Mouse (Mus musculus) lung, embryonic 16.5 days (tissue): ENCODE data around the gene Mast4. TPM values are rescaled to one million over a fixed set of nuclear protein-coding genes. Genes with fewer than 3 reads are reported as not detected.
A peak's percentile ranks its signal among the peaks of the same experiment; 100 is the strongest.

Experiments
- ATAC-seq: fragments of 200-750 bp; cut with Nextera tagmentation; 2 replicates; pipeline ENCODE4 v1.8.0; 2017; ENCODE audit warnings: low read depth, mild to moderate bottlenecking, moderate library complexity
- H3K27ac ChIP-seq: fragments of 300-500 bp; sonication (generic); 2 replicates; pipeline ENCODE4 v1.5.1; 2014; ENCODE audit warnings: mild to moderate bottlenecking, control low read depth, low read length
- H3K27me3 ChIP-seq: fragments of 300-500 bp; sonication (generic); 2 replicates; pipeline ENCODE4 v1.6.1; 2014; ENCODE audit warnings: low read depth, low read length, mixed read lengths; ENCODE audit not compliant: control insufficient read depth, insufficient read depth
- H3K36me3 ChIP-seq: fragments of 300-500 bp; sonication (generic); 2 replicates; pipeline ENCODE4 v1.6.1; 2014; ENCODE audit warnings: low read length; ENCODE audit not compliant: control insufficient read depth, insufficient read depth
- H3K4me1 ChIP-seq: fragments of 300-500 bp; sonication (generic); replicated peaks from 2 replicates; pipeline ENCODE4 v1.6.1; 2014; ENCODE audit warnings: low read length, mixed read lengths; ENCODE audit not compliant: control insufficient read depth, insufficient read depth
- H3K4me2 ChIP-seq: fragments of 300-500 bp; sonication (generic); 2 replicates; pipeline ENCODE4 v1.6.1; 2014; ENCODE audit warnings: low read depth, low read length, control low read depth
- H3K4me3 ChIP-seq: fragments of 300-500 bp; sonication (generic); 2 replicates; pipeline ENCODE4 v1.5.1; 2014; ENCODE audit warnings: mild to moderate bottlenecking, low read length, control low read depth
- H3K9ac ChIP-seq: fragments of 300-500 bp; sonication (generic); 2 replicates; pipeline ENCODE4 v1.6.1; 2014; ENCODE audit warnings: low read length, control low read depth
- H3K9me3 ChIP-seq: fragments of 300-500 bp; sonication (generic); 2 replicates; pipeline ENCODE4 v1.6.1; 2016; ENCODE audit warnings: low read length; ENCODE audit not compliant: control insufficient read depth
- WGBS: fragments of 180-500 bp; shearing (Covaris S2); extraction: QIAGEN DNeasy Blood & Tissue Kit; methylation state at CpG from one replicate; pipeline ENCODE4 v1.1.7; 2014; 5-methylcytosine and 5-hydroxymethylcytosine counted together
- polyA plus RNA-seq: library from polyadenylated mRNA; unstranded; fragments of >200 nt; fragmentation: Nextera tagmentation; extraction: Ambion mirVana; gene quantifications from 2 replicates; pipeline ENCODE4 v1.2.1, GENCODE M21; 2015

Mast4 gene
- polyA plus RNA-seq, 1 experiment from 2014 or later = 30.2 TPM

DNA sequence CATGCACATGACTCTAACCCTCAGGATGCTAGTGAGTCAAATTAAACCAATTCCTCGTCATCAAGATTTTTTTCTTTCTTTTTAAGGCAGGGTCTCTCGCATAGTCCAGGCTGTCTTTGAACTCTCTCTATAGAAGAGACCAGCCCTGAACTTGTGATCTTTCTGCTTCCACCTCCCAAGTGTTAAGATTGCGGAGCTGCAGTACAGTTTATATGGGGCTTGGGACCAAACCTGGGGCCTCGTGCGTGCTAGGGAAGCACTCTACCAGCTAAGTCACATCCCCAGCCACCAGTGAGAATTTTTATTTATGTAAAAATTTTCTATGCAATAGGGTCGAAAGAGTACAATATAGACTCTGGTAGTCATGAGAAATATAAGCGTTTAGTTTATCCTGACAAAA, 343.1 kb downstream of the Mast4 start:
- no peak overlapping the region for H3K4me3 ChIP-seq
- no peaks in the 10 kb centered on the region for H3K36me3 ChIP-seq
- WGBS = 84% methylated on average over 7 of the region's 7 CpGs
- ATAC-seq = no peak
- H3K9ac ChIP-seq = no peak overlapping the region
- no peak overlapping the region for H3K27ac ChIP-seq
- H3K4me2 ChIP-seq = no peak overlapping the region
- no peaks in the 10 kb centered on the region for H3K27me3 ChIP-seq
- H3K4me1 ChIP-seq = no peaks in the 10 kb centered on the region
- no peaks in the 10 kb centered on the region for H3K9me3 ChIP-seq

DNA sequence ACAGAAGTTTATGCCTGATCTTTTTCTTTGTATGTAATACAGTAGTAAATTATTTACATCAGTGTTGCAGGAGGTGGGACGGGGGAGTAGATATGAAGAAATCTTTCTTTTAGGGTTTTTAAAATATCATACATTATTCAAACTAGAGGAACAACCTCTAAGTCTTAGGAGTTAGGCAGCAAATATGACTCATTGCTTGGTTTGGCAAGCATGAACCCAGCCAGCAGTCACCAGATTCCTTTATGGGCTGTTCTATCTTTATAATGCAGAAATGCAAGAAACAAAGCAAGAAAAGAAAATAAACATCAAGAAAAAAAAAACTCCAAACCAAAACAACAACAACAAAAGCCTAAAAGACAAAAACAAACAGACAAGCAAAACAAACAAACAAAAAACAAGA, 344.2 kb downstream of the Mast4 start:
- H3K9ac ChIP-seq = no peak overlapping the region
- H3K27ac ChIP-seq = no peak overlapping the region
- ATAC-seq = no peak
- no peaks in the 10 kb centered on the region for H3K36me3 ChIP-seq
- H3K4me1 ChIP-seq = no peaks in the 10 kb centered on the region
- H3K27me3 ChIP-seq = no peaks in the 10 kb centered on the region
- no peaks in the 10 kb centered on the region for H3K9me3 ChIP-seq
- WGBS = 81% methylated on average over 1 of the region's 1 CpGs
- no peak overlapping the region for H3K4me3 ChIP-seq
- no peak overlapping the region for H3K4me2 ChIP-seq

- no peaks in the 10 kb centered on the region for H3K27me3 ChIP-seq
- no peaks in the 10 kb centered on the region for H3K9me3 ChIP-seq
- WGBS = 71% methylated on average over 11 of the region's 11 CpGs
- ATAC-seq = no peak
- no peaks in the 10 kb centered on the region for H3K4me1 ChIP-seq
- H3K9ac ChIP-seq = no peak overlapping the region
- no peaks in the 10 kb centered on the region for H3K36me3 ChIP-seq
- H3K4me3 ChIP-seq = no peak overlapping the region
- no peak overlapping the region for H3K27ac ChIP-seq
- H3K4me2 ChIP-seq = no peak overlapping the region
These were observed 344.7 kb downstream of the Mast4 start for GRCm38 (mm10) chr13:102989616-102990015.

- Histone ChIP-seq H3K9ac (no peak overlapping the region), H3K9me3 (no peaks in the 10 kb centered on the region; the same call in 1 of the 2 replicates), H3K27me3 (no peaks in the 10 kb centered on the region), H3K27ac (no peak overlapping the region), H3K36me3 (no peaks in the 10 kb centered on the region), H3K4me1 (no peaks in the 10 kb centered on the region), H3K4me3 (no peak overlapping the region), H3K4me2 (no peak overlapping the region)
- no peak for ATAC-seq
- 86% methylated on average over 4 of the region's 4 CpGs for WGBS
These were observed 345.3 kb downstream of the Mast4 start for GRCm38 (mm10) chr13:102988976-102989375.

DNA sequence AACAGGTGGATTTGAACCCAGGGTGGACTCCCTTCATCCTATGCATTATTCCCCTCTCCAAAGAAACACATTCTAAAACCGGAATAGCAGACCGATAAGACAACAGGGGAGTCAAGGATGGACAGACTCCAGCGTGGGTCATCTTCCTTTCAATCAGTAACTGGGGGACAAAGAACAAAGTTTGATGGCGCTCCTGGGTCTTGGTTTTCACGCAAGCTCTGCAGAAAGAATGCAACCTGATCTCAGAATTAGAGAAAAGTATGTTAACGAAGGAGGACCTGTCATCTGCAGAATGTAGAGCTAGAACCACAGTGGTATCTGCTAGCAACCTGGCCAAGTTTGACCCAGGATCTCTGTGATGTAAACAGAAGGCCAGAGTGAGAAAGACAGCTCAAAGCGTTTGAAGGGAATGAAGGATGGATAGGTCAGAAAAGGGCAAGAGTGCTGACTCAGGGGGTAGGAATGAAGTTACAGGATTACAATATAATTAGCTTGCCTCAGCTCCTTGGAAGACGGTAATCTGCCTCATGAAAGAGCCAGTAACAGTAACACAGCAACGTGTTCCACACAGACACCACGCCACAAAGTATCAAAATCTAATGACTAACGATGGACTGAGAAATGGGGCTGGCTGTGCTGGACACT, 345.9 kb downstream of the Mast4 start:
- no peaks in the 10 kb centered on the region for H3K36me3 ChIP-seq
- H3K9me3 ChIP-seq = no peaks in the 10 kb centered on the region; the same call in 1 of the 2 replicates
- no peak overlapping the region for H3K4me3 ChIP-seq
- H3K9ac ChIP-seq = no peak overlapping the region
- no peaks in the 10 kb centered on the region for H3K27me3 ChIP-seq
- H3K4me1 ChIP-seq = no peaks in the 10 kb centered on the region
- ATAC-seq = no peak
- WGBS = 65% methylated on average over 11 of the region's 11 CpGs
- no peak overlapping the region for H3K4me2 ChIP-seq
- no peak overlapping the region for H3K27ac ChIP-seq

DNA sequence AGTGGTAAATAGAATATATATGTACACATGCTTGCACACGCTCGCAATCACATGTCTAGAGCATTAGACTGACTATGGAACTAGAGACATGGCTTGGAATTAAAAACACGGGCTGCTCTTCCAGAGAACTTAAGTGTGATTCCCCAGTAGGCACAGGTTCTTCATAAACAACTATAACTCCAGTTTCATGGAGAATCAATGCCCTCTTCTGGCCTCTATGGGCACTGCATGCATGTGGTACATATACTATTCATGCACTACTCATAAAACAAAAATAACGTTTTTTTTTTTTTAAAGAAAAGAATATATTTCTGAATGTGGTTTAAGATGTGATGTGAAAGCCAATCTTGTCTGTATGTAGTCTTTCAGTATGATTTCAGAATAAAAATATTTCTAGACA, 349.7 kb downstream of the Mast4 start:
- Histone ChIP-seq H3K9me3 (peaks cover 2% of the 10 kb centered on the region; the same call in 1 of the 2 replicates), H3K27ac (no peak overlapping the region), H3K4me1 (no peaks in the 10 kb centered on the region), H3K36me3 (no peaks in the 10 kb centered on the region), H3K27me3 (no peaks in the 10 kb centered on the region), H3K9ac (no peak overlapping the region), H3K4me2 (no peak overlapping the region), H3K4me3 (no peak overlapping the region)
- 93% methylated on average over 4 of the region's 4 CpGs for WGBS
- no peak for ATAC-seq

DNA sequence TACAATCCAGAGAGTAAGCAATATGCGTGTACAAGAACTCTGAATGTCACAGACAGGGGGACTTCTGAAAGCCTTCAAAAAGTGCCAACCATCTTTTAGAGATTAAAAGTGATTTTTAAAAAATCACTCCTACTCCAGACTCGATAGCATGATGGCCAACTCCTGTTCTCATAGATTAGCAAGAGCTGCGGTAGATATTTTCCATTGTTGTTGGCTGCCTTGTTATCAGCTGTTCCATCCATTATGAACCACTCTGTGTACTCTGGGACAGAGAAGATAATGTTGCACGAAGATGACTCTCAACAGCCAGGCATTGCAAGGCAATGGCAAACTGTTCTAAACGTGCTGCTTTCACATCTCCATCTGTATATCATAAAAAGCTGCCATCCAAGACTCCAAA, 360.4 kb downstream of the Mast4 start:
- no peak overlapping the region for H3K4me3 ChIP-seq
- no peak overlapping the region for H3K4me2 ChIP-seq
- no peak overlapping the region for H3K9ac ChIP-seq
- no peaks in the 10 kb centered on the region for H3K4me1 ChIP-seq
- no peaks in the 10 kb centered on the region for H3K36me3 ChIP-seq
- no peak overlapping the region for H3K27ac ChIP-seq
- no peaks in the 10 kb centered on the region for H3K27me3 ChIP-seq
- no peak for ATAC-seq
- WGBS = 70% methylated on average over 5 of the region's 5 CpGs
- H3K9me3 ChIP-seq = no peaks in the 10 kb centered on the region

DNA sequence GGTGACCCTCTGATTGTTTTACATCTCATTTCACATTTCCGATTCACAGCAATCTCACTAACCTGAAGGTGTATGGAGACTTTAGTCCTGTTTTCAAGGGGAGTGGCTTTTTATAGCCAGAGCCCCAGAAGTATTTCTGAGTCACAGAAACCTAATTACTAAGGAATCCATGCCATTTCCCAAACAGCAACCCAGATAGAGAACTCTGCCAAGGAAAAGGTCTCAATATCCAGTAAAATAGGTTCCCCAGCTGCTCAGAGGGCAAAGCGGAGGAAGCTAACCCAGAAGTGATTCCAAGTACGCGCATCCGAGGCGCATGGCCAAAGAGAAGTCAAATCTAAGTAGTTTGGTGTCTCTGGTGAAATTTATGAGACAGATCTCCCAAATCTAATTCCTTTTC, 370.8 kb downstream of the Mast4 start:
- no peak overlapping the region for H3K4me3 ChIP-seq
- no peaks in the 10 kb centered on the region for H3K36me3 ChIP-seq
- WGBS = 91% methylated on average over 6 of the region's 6 CpGs
- no peak overlapping the region for H3K9ac ChIP-seq
- peaks cover 4% of the 10 kb centered on the region; the same call in 1 of the 2 replicates for H3K4me1 ChIP-seq
- H3K27me3 ChIP-seq = no peaks in the 10 kb centered on the region
- no peak overlapping the region for H3K4me2 ChIP-seq
- H3K27ac ChIP-seq = no peak overlapping the region
- no peaks in the 10 kb centered on the region for H3K9me3 ChIP-seq
- ATAC-seq = no peak

DNA sequence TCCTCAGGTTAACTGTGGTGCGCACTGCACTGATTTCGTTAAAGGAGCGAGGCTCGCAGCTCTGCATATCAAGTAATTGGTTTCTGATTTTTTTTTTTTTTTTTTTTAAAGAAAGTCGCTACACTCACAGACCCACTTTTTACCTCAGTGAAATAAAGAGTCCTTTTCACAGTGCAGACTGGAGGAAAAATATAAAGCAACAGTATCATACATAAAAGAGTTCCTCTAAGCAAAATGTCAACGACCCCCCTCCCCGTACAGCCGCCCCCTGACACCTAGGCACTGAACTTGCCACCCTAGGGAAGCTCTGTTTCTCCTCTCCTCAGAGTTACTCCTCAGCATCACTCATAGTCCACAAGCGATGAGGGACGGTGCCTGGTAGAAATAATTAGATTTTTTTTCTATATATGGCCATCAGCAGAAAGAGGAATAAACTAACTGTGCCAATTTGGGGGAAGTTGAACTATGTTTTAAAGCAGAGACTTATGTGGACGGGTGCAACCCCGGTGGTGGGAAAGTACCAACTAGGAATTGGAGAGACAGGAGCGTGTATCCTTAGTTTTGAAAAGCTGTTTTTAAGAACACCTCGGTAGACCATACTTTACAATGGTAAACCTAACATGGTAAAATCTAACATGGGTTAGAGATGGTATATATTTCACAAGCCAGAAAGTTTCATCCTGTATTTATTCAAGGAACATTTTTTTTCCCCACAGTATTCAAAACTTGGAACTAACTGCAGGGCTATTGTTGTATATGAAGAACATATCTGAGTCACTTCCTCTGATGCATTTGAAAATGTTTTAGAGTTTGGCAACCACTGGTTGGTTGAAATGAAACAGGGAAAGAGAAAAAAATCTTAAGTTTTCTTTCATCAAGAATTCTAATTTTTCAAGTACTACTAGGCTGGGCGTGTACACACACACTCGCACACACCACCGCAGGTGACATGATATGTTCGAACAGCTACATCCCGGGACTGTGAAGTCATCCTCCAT, 375.7 kb downstream of the Mast4 start:
- peak overlapping the region; percentile 66 for H3K4me2 ChIP-seq
- H3K9ac ChIP-seq = peak overlapping the region; percentile 50
- H3K36me3 ChIP-seq = no peaks in the 10 kb centered on the region
- ATAC-seq = no peak
- peak overlapping the region; percentile 41 for H3K4me3 ChIP-seq
- H3K4me1 ChIP-seq = peaks cover 15% of the 10 kb centered on the region
- H3K27me3 ChIP-seq = no peaks in the 10 kb centered on the region
- 44% methylated on average over 19 of the region's 19 CpGs for WGBS
- H3K27ac ChIP-seq = peak overlapping the region; percentile 44
- no peaks in the 10 kb centered on the region for H3K9me3 ChIP-seq
